Mouse (Mus musculus): ENCODE results near the gene Cux2. TPM values are rescaled to one million over a fixed set of nuclear protein-coding genes. Genes with fewer than 3 reads are reported as not detected.

Cux2 gene
- total and polyA plus RNA-seq, 3 experiments: 0.17 TPM; not detected in 2

DNA sequence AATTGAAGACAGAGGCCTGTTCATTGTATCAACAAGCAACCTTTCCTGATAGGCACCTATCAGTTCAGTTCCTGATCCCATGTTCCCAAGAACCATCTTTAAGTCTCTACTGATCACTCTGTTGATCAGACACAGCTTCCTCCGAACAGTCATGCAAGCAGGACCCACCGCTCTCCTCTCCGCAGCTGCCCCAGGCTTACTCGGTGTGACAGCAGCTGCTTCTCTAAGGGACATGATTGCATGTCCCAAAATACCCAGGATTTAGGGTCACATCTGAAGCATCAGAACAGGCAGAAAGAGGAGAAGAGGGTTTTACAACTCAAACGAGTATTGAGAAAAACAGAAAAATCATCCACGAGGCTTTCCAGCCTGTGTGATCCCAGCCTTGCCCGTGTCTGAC is 35.4 kb upstream of the Cux2 start:
- no peak overlapping the region for H3K4me3 ChIP-seq (replicated peaks in 1 of 3; ENCODE audit: low read depth in 2 of 3, low read length in 2 of 3, poor library complexity in 1 of 3)
- no peaks in the 10 kb centered on the region for H3K36me3 ChIP-seq (replicated peaks in 1 of 2; ENCODE audit: control insufficient read depth in 1 of 2, insufficient read depth in 1 of 2, low read length in 1 of 2)
- dilution Hi-C loops (cut with MboI; ENCODE audit: extremely low pct_ligation_motif_present, extremely low pct_unique_long_range_greater_than_20kb, low sequenced_read_pairs) (no loop called here), in situ Hi-C loops (cut with MboI; ENCODE audit: low pct_ligation_motif_present, low pct_unique_long_range_greater_than_20kb, low sequenced_read_pairs) (loop anchor here (5.0 kb wide), 1 partner anchor 138 kb away; no protein-coding TSS in a partner anchor)
- DNase-seq (ENCODE audit: extremely low read depth): no peak
- H3K4me2 ChIP-seq (ENCODE audit: insufficient read depth, low read depth, poor library complexity, severe bottlenecking): peak overlapping the region; percentile 62; the same call in 1 of the 2 replicates
- no peaks in the 10 kb centered on the region for H3K79me2 ChIP-seq (replicated peaks; ENCODE audit: control insufficient read depth, extremely low read depth, insufficient read depth, poor library complexity, severe bottlenecking)
- H3K27me3 ChIP-seq (replicated peaks): peaks cover 35% of the 10 kb centered on the region
- peaks cover 2% of the 10 kb centered on the region for H3K9me3 ChIP-seq (replicated peaks; ENCODE audit: low read length)
- peaks cover 5 to 6% of the 10 kb centered on the region in 2 experiments; a peak in 2 of 4 replicates for H3K4me1 ChIP-seq (ENCODE audit: control insufficient read depth in 1 of 2, insufficient read depth in 2 of 2)
- H3K9ac ChIP-seq (ENCODE audit: insufficient read depth, low read depth): no peak overlapping the region
- TF ChIP-seq GABPA (IDR thresholded peaks at IDR 0.05; ENCODE audit: insufficient replicate concordance, low read depth, low read length): no peak
- TF ChIP-seq ETS1 (conservative IDR thresholded peaks at IDR 0.05; ENCODE audit: low read depth, low read length): no peak
- TF ChIP-seq SIN3A (IDR thresholded peaks at IDR 0.05; ENCODE audit: low read length): no peak
- TF ChIP-seq CHD2 (IDR thresholded peaks at IDR 0.05; ENCODE audit: low read length): no peak
- no peak for TF ChIP-seq MAFK (IDR thresholded peaks at IDR 0.05; ENCODE audit: insufficient replicate concordance, low read length)
- TF ChIP-seq RCOR1 (conservative IDR thresholded peaks at IDR 0.05; ENCODE audit: low read depth, low read length): no peak
- no peak for TF ChIP-seq BHLHE40 (IDR thresholded peaks at IDR 0.05; ENCODE audit: low read depth, low read length)
- TF ChIP-seq PAX5 (IDR thresholded peaks at IDR 0.05; ENCODE audit: low read length): no peak
- no peak for TF ChIP-seq CTCF (conservative IDR thresholded peaks at IDR 0.05 in 1 of 2, IDR thresholded peaks at IDR 0.05 in 1 of 2; ENCODE audit: low read depth in 2 of 2, low read length in 2 of 2)
- TF ChIP-seq RAD21 (IDR thresholded peaks at IDR 0.05; ENCODE audit: low read depth, low read length): no peak
- TF ChIP-seq HCFC1 (IDR thresholded peaks at IDR 0.05; ENCODE audit: low read depth, low read length): no peak
- no peak for TF ChIP-seq ZNF384 (IDR thresholded peaks at IDR 0.05; ENCODE audit: low read depth, low read length)
- TF ChIP-seq MAX (IDR thresholded peaks at IDR 0.05; ENCODE audit: low read length): no peak
- no peak for TF ChIP-seq MAZ (IDR thresholded peaks at IDR 0.05; ENCODE audit: low read depth, low read length)
- TF ChIP-seq E2F4 (IDR thresholded peaks at IDR 0.05; ENCODE audit: insufficient replicate concordance, low read depth, low read length): no peak
- TF ChIP-seq UBTF (IDR thresholded peaks at IDR 0.05; ENCODE audit: low read depth, low read length): no peak
- TF ChIP-seq CHD1 (IDR thresholded peaks at IDR 0.05; ENCODE audit: low read depth, low read length): no peak
- no peak overlapping the region for H3K27ac ChIP-seq (ENCODE audit: insufficient read depth, low read depth)

DNA sequence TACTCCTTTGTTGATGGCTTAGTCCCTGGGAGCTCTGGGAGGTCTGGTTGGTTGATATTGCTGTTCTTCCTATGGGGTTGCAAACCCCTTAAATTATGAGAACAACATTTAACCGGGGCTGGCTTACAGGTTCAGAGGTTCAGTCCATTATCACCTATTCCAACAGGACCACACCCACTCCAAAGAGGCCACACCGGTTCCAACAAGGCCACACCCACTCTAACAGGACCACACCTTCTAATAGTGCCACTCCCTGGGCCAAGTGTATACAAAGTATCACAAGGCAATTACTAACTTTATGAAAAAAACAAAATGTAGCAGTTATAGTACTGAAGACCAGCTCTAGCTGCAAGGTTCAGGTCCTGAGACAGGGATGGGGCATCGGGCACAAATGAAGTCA is 34.6 kb upstream of the Cux2 start:
- H3K4me2 ChIP-seq (ENCODE audit: insufficient read depth, low read depth, poor library complexity, severe bottlenecking): no peak overlapping the region
- H3K79me2 ChIP-seq (replicated peaks; ENCODE audit: control insufficient read depth, extremely low read depth, insufficient read depth, poor library complexity, severe bottlenecking): no peaks in the 10 kb centered on the region
- peaks cover 5 to 6% of the 10 kb centered on the region in 2 experiments; a peak in 2 of 4 replicates for H3K4me1 ChIP-seq (ENCODE audit: control insufficient read depth in 1 of 2, insufficient read depth in 2 of 2)
- no peaks in the 10 kb centered on the region for H3K36me3 ChIP-seq (replicated peaks in 1 of 2; ENCODE audit: control insufficient read depth in 1 of 2, insufficient read depth in 1 of 2, low read length in 1 of 2)
- H3K9ac ChIP-seq (ENCODE audit: insufficient read depth, low read depth): no peak overlapping the region
- TF ChIP-seq NELFE (IDR thresholded peaks at IDR 0.05; ENCODE audit: low read depth, low read length) (no peak), JUND (conservative IDR thresholded peaks at IDR 0.05; ENCODE audit: low read depth, low read length) (no peak), NRF1 (IDR thresholded peaks at IDR 0.05; ENCODE audit: low read depth, low read length) (no peak), KAT2A (IDR thresholded peaks at IDR 0.05; ENCODE audit: insufficient replicate concordance, low read length) (no peak), MAZ (IDR thresholded peaks at IDR 0.05; ENCODE audit: low read depth, low read length) (no peak), USF2 (conservative IDR thresholded peaks at IDR 0.05; ENCODE audit: low read depth, low read length) (no peak), JUN (IDR thresholded peaks at IDR 0.05; ENCODE audit: insufficient read depth, low read depth, low read length) (no peak), ZMIZ1 (IDR thresholded peaks at IDR 0.05; ENCODE audit: low read depth, low read length) (no peak), SIN3A (IDR thresholded peaks at IDR 0.05; ENCODE audit: low read length) (no peak), RAD21 (IDR thresholded peaks at IDR 0.05; ENCODE audit: low read depth, low read length) (no peak), MAFK (IDR thresholded peaks at IDR 0.05; ENCODE audit: insufficient replicate concordance, low read length) (no peak), ELF1 (IDR thresholded peaks at IDR 0.05; ENCODE audit: low read depth, low read length) (no peak)
- no peak for DNase-seq (ENCODE audit: extremely low read depth)
- H3K27ac ChIP-seq (ENCODE audit: insufficient read depth, low read depth): no peak overlapping the region
- no peak overlapping the region for H3K4me3 ChIP-seq (replicated peaks in 1 of 3; ENCODE audit: low read depth in 2 of 3, low read length in 2 of 3, poor library complexity in 1 of 3)
- peaks cover 32% of the 10 kb centered on the region for H3K27me3 ChIP-seq (replicated peaks)
- in situ Hi-C loops (cut with MboI; ENCODE audit: low pct_ligation_motif_present, low pct_unique_long_range_greater_than_20kb, low sequenced_read_pairs): no loop called here
- peaks cover 10% of the 10 kb centered on the region for H3K9me3 ChIP-seq (replicated peaks; ENCODE audit: low read length)
- dilution Hi-C loops (cut with MboI; ENCODE audit: extremely low pct_ligation_motif_present, extremely low pct_unique_long_range_greater_than_20kb, low sequenced_read_pairs): no loop called here
